Mouse (Mus musculus) erythroblast, adult 5-6 weeks (primary cell): ENCODE results near the gene Slco6c1. TPM values are rescaled to one million over a fixed set of nuclear protein-coding genes. Genes with fewer than 3 reads are reported as not detected.

Experiments used
- ATAC-seq: replicated peaks from 2 replicates; pipeline ENCODE4 v1.8.0; 2016; ENCODE audit warnings: moderate number of reproducible peaks, mild to moderate bottlenecking, moderate TSS enrichment, inconsistent platforms; ENCODE audit not compliant: poor library complexity, low FRiP score, severe bottlenecking
- total RNA-seq, 2 experiments: library from RNA; stranded (forward) in 1 of 2; stranded (reverse) in 1 of 2; fragments of 150-400 nt in 1 of 2; fragments of 200-764, 138-1000 nt in 1 of 2; gene quantifications; 2 replicates each; pipeline versions ENCODE4 v1.2.3 to v1.2.4; 2015 to 2017; ENCODE audit warnings: low replicate concordance in 2 of 2

The Slco6c1 gene
- not detected in 2 replicates for total RNA-seq (2015; ENCODE audit: low replicate concordance)
- total RNA-seq (2017; ENCODE audit: low replicate concordance): not detected in 2 replicates

GRCm38 (mm10) chr1:97128201-97128600 is at the start of gene Slco6c1:
Gene Slco6c1, minus strand, starts transcription at chr1:97128301.
- no peak for ATAC-seq

GRCm38 (mm10) chr1:97038982-97039381 is 89.1 kb downstream of the Slco6c1 start:
- no peak for ATAC-seq

- ATAC-seq: no peak
These were observed 89.6 kb downstream of the Slco6c1 start for GRCm38 (mm10) chr1:97038548-97038947.

- ATAC-seq: no peak
These were observed 90.1 kb downstream of the Slco6c1 start for GRCm38 (mm10) chr1:97037955-97038354.

GRCm38 (mm10) chr1:97021388-97021787 is 106.7 kb downstream of the Slco6c1 start:
- no peak for ATAC-seq

- no peak for ATAC-seq
These were observed 108.7 kb downstream of the Slco6c1 start for GRCm38 (mm10) chr1:97019404-97019803.

- ATAC-seq: no peak
These were observed 109.1 kb downstream of the Slco6c1 start for GRCm38 (mm10) chr1:97018978-97019377.
